ENCODE assay signal across 20 mouse cellular contexts in the genomic region with DNA sequence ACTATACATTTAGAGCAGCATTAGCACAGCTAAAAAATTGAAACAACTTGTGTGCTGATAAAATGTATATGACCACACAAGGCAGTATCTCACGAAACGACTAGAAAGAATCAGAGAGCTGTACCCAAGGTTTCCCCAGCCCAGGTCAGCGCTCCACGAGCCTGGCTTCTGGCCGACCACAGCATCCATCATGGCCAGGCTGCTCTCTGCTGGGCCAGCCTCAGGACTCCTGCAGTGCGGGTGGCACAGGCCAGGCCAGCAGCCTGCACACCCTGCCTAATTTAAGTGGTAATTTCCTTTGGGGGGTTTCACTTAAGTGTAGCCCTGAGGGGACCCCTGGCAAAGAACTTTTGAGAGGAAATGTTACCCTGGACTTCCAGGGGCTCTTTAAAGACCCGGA.
DNase-seq lines count a peak whose midpoint lies in the region; ATAC-seq and TF ChIP-seq lines count a peak whose summit lies in the region.
"Had no signal": no experiment of that assay in that cellular context is flagged by ENCODE, and none has a peak within 500 bp of the region (broad histone marks: within the 10 kb centered on the region; RNA-seq: fewer than 3 reads in every experiment).

No protein-coding gene starts in this region.

- H3K27me3 ChIP-seq in midbrain, embryonic 10.5 days (ENCODE audit: low read depth, poor library complexity, severe bottlenecking) = peaks cover 21% of the 10 kb centered on the region
- 0 out of 2 replicates have a peak, but pooled peaks cover 3% of the 10 kb centered on the region for H3K27me3 ChIP-seq in midbrain, postnatal 0 days (ENCODE audit: insufficient read depth, low read length)
- no peaks in the 10 kb centered on the region for H3K27me3 ChIP-seq in limb, embryonic 12.5 days
- H3K27me3 ChIP-seq: embryonic facial prominence, embryonic 13.5 days; hindbrain, embryonic 12.5 days; midbrain, embryonic 15.5 days had no signal

- H3K4me2 ChIP-seq in midbrain, postnatal 0 days (ENCODE audit: low read depth, low read length, poor library complexity, severe bottlenecking) = no peak overlapping the region
- no peak overlapping the region for H3K4me2 ChIP-seq in limb, embryonic 12.5 days
- H3K4me2 ChIP-seq: embryonic facial prominence, embryonic 13.5 days; hindbrain, embryonic 12.5 days; limb, embryonic 13.5 days; midbrain, embryonic 15.5 days had no signal

- H3K4me1 ChIP-seq in midbrain, embryonic 10.5 days = peaks cover 55% of the 10 kb centered on the region
- H3K4me1 ChIP-seq in midbrain, postnatal 0 days (ENCODE audit: insufficient read depth, low read length) = peaks cover 11% of the 10 kb centered on the region
- peaks cover 43% of the 10 kb centered on the region for H3K4me1 ChIP-seq in limb, embryonic 12.5 days (replicated peaks)

- no peak overlapping the region for H3K4me3 ChIP-seq in midbrain, embryonic 10.5 days
- H3K4me3 ChIP-seq in midbrain, postnatal 0 days (ENCODE audit: low read depth, low read length) = no peak overlapping the region
- no peak overlapping the region for H3K4me3 ChIP-seq in limb, embryonic 12.5 days (replicated peaks)
- H3K4me3 ChIP-seq: embryonic facial prominence, embryonic 13.5 days; hindbrain, embryonic 12.5 days; limb, embryonic 13.5 days; midbrain, embryonic 15.5 days had no signal

- H3K9ac ChIP-seq in midbrain, postnatal 0 days (replicated peaks; ENCODE audit: low read length, poor library complexity, severe bottlenecking) = no peak overlapping the region
- no peak overlapping the region for H3K9ac ChIP-seq in limb, embryonic 12.5 days (replicated peaks)
- H3K9ac ChIP-seq: embryonic facial prominence, embryonic 13.5 days; hindbrain, embryonic 12.5 days; limb, embryonic 13.5 days; liver, embryonic 14.5 days; midbrain, embryonic 15.5 days had no signal

- peak overlapping the region; percentile 79 for H3K27ac ChIP-seq in midbrain, embryonic 10.5 days (replicated peaks)
- H3K27ac ChIP-seq in midbrain, postnatal 0 days (ENCODE audit: low read depth, low read length) = no peak overlapping the region
- peak overlapping the region; percentile 31 for H3K27ac ChIP-seq in limb, embryonic 12.5 days
- H3K27ac ChIP-seq: embryonic facial prominence, embryonic 13.5 days; hindbrain, embryonic 12.5 days; limb, embryonic 13.5 days; liver, embryonic 14.5 days; midbrain, embryonic 15.5 days; stomach, postnatal 0 days had no signal

- TF ChIP-seq CTCF in midbrain, postnatal 0 days (IDR thresholded peaks at IDR 0.05) = no peak

- ATAC-seq in midbrain, postnatal 0 days (ENCODE audit: low FRiP score) = no peak
- ATAC-seq in limb, embryonic 12.5 days (ENCODE audit: insufficient number of reproducible peaks, insufficient read depth, low FRiP score, low TSS enrichment, low read depth) = no peak
- ATAC-seq: forebrain, embryonic 16.5 days; inflammation-experienced regulatory T-cells, adult 6 months; lung, postnatal 0 days; midbrain, embryonic 15.5 days had no signal

- no peaks in the 10 kb centered on the region for H3K9me3 ChIP-seq in midbrain, embryonic 10.5 days (replicated peaks)
- H3K9me3 ChIP-seq in midbrain, postnatal 0 days (ENCODE audit: low read length) = no peaks in the 10 kb centered on the region
- no peaks in the 10 kb centered on the region for H3K9me3 ChIP-seq in limb, embryonic 12.5 days
- H3K9me3 ChIP-seq: embryonic facial prominence, embryonic 13.5 days; hindbrain, embryonic 12.5 days; limb, embryonic 13.5 days; midbrain, embryonic 15.5 days had no signal

- peak; percentile 30 for DNase-seq in embryo, embryonic 10 days (ENCODE audit: low spot score)
- no peak for DNase-seq in embryo, embryonic 9.5 days (ENCODE audit: extremely low spot score)
- no peak for DNase-seq in midbrain, embryonic 10.5 days (ENCODE audit: low spot score)
- no peak for DNase-seq in midbrain, postnatal 0 days (ENCODE audit: low spot score)
- peak; percentile 37 for DNase-seq in embryo, embryonic 10.5 days (ENCODE audit: low spot score)
- DNase-seq in left cerebral cortex, adult 18-20 months (ENCODE audit: low spot score in 2 of 2) = no peak
- DNase-seq: gastrocnemius, postnatal 36 days; kidney, adult 2 months; kidney, postnatal 25 days; retina, postnatal 1 day had no signal

- WGBS in midbrain, embryonic 10.5 days = 33% methylated on average over 7 of the region's 7 CpGs
- WGBS in midbrain, postnatal 0 days = 52% methylated on average over 7 of the region's 7 CpGs
- 15% methylated on average over 7 of the region's 7 CpGs for WGBS in limb, embryonic 12.5 days

- H3K36me3 ChIP-seq in midbrain, embryonic 10.5 days = no peaks in the 10 kb centered on the region
- no peaks in the 10 kb centered on the region for H3K36me3 ChIP-seq in midbrain, postnatal 0 days (ENCODE audit: insufficient read depth, low read length)
- no peaks in the 10 kb centered on the region for H3K36me3 ChIP-seq in limb, embryonic 12.5 days
- H3K36me3 ChIP-seq: embryonic facial prominence, embryonic 13.5 days; hindbrain, embryonic 12.5 days; limb, embryonic 13.5 days; midbrain, embryonic 15.5 days had no signal

Comparison
In these comparisons a context has a peak if more than half of its experiments do, and no peak if none do; other contexts are left out.
1. DNase-seq: peak in embryo, embryonic 10 days (single experiment) and embryo, embryonic 10.5 days (single experiment); none in embryo, embryonic 9.5 days (single experiment), midbrain, embryonic 10.5 days (single experiment), midbrain, postnatal 0 days (single experiment) and left cerebral cortex, adult 18-20 months (0 of 2).